Mouse (Mus musculus): ENCODE results near the gene Myd88. TPM values are rescaled to one million over a fixed set of nuclear protein-coding genes. Genes with fewer than 3 reads are reported as not detected.

The Myd88 gene
- polyA plus RNA-seq, 1 experiment from 2014 or later, result 30.9 TPM

GRCm38 (mm10) chr9:119334324-119334723, 6.9 kb downstream of the Myd88 start:
- Histone ChIP-seq H3K9me3 (ENCODE audit: low read length) (no peaks in the 10 kb centered on the region), H3K27me3 (ENCODE audit: insufficient read depth, low read length) (no peaks in the 10 kb centered on the region), H3K4me1 (ENCODE audit: insufficient read depth, low read length) (peaks cover 14% of the 10 kb centered on the region; the same call in 1 of the 2 replicates), H3K4me3 (ENCODE audit: low read length) (no peak overlapping the region), H3K4me2 (replicated peaks; ENCODE audit: low read depth, low read length) (no peak overlapping the region), H3K27ac (ENCODE audit: low read length) (peak overlapping the region; percentile 43; the same call in 1 of the 2 replicates), H3K36me3 (ENCODE audit: insufficient read depth, low read length) (no peaks in the 10 kb centered on the region), H3K9ac (replicated peaks; ENCODE audit: low read length) (0 out of 2 replicates have a peak overlapping the region, but pooled peaks have one; percentile 23)
- ATAC-seq (ENCODE audit: low FRiP score, low TSS enrichment), result peak; percentile 50; the same call in 1 of the 2 replicates
- 57% methylated on average over 10 of the region's 10 CpGs for WGBS

DNA sequence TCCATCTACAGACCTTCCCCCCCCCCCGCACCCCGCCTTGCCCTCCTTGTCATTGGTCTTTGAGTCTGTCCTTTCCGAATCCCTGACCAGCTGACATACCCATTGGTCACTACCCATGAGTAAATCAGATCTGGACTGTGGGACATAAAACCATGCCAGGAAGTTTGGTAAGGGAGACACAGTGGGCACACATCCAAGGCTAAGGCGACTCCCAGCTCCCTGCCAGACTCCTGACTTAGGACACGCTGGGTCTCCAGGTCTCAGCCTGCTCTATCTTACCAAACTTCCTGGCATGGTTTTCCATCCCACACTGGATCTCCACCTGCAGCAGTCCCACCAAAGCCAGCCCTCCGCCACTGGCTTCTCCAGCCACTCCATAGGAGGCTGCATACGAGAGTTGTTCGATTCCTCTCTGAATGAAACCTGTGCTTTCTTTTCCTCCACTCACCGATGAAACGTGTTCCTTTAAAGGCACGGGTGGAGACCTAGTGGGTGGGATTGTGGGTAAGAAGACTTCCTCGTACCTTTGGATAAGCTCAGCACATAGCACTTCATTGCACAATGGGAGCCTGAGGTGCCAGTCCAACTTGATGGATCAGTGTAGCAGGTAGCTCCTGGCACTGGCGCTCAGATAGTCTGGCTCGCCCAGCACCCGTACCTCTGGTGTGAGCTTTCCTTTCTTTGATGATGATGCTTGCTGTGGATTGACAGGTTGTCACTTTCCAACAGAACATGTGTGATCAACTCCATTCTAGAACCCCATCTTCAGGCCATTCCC, 10.8 kb downstream of the Myd88 start:
- H3K4me1 ChIP-seq (ENCODE audit: insufficient read depth, low read length), result peaks cover 12% of the 10 kb centered on the region; the same call in 1 of the 2 replicates
- no peak overlapping the region for H3K9ac ChIP-seq (replicated peaks; ENCODE audit: low read length)
- WGBS, result 91% methylated on average over 15 of the region's 15 CpGs
- H3K4me3 ChIP-seq (ENCODE audit: low read length), result no peak overlapping the region
- no peaks in the 10 kb centered on the region for H3K27me3 ChIP-seq (ENCODE audit: insufficient read depth, low read length)
- ATAC-seq (ENCODE audit: low FRiP score, low TSS enrichment), result no peak
- H3K27ac ChIP-seq (ENCODE audit: low read length), result no peak overlapping the region
- no peak overlapping the region for H3K4me2 ChIP-seq (replicated peaks; ENCODE audit: low read depth, low read length)
- H3K9me3 ChIP-seq (ENCODE audit: low read length), result no peaks in the 10 kb centered on the region
- no peaks in the 10 kb centered on the region for H3K36me3 ChIP-seq (ENCODE audit: insufficient read depth, low read length)

DNA sequence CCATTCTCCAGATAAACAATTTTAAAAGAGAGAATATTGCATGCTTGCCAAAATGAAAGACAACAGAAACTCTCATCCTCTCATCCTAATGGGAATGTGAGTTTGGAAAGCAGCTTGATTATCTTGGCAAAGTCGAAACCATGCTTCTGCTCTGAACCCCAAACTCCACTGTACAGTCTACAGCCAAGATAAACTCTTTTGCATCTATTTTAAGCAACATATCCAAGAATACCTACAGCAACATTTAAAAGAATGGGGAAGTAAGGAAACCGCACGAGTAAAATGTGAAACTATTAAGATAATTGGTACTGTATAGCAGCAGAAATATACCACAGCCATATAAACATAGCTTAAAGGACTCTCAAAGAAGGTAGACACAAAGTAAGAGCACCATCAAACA, 12.7 kb downstream of the Myd88 start:
- H3K9ac ChIP-seq (replicated peaks; ENCODE audit: low read length), result no peak overlapping the region
- H3K36me3 ChIP-seq (ENCODE audit: insufficient read depth, low read length), result no peaks in the 10 kb centered on the region
- no peaks in the 10 kb centered on the region for H3K27me3 ChIP-seq (ENCODE audit: insufficient read depth, low read length)
- whole genome bisulfite sequencing, result 65% methylated on average over 3 of the region's 3 CpGs
- no peaks in the 10 kb centered on the region for H3K9me3 ChIP-seq (ENCODE audit: low read length)
- peak overlapping the region; percentile 16; the same call in 1 of the 2 replicates for H3K27ac ChIP-seq (ENCODE audit: low read length)
- no peak for ATAC-seq (ENCODE audit: low FRiP score, low TSS enrichment)
- no peak overlapping the region for H3K4me2 ChIP-seq (replicated peaks; ENCODE audit: low read depth, low read length)
- no peak overlapping the region for H3K4me3 ChIP-seq (ENCODE audit: low read length)
- H3K4me1 ChIP-seq (ENCODE audit: insufficient read depth, low read length), result peaks cover 5% of the 10 kb centered on the region; the same call in 1 of the 2 replicates

DNA sequence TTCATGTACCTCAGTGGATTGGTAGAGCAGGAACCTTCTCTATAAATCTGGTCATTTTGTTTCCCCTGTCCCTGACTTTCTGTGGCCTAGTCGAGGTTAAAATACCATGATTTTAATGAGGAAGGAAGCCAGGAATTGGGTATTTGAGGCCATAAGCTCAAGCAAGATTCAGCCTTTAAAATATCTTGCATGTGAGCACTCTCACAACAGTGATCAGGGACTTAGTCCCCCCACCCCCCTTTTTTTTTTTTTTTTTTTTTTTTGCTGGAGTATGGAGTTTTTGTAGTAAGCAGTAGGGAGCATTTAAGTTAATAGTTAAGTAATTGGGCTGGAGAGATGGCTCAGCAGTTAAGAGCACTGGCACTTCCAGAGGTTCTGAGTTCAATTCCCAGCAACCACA, 17.1 kb downstream of the Myd88 start:
- Histone ChIP-seq H3K27ac (ENCODE audit: low read length) (no peak overlapping the region), H3K9me3 (ENCODE audit: low read length) (no peaks in the 10 kb centered on the region), H3K4me1 (ENCODE audit: insufficient read depth, low read length) (peaks cover 17% of the 10 kb centered on the region), H3K9ac (replicated peaks; ENCODE audit: low read length) (no peak overlapping the region), H3K4me3 (ENCODE audit: low read length) (no peak overlapping the region), H3K36me3 (ENCODE audit: insufficient read depth, low read length) (no peaks in the 10 kb centered on the region), H3K4me2 (replicated peaks; ENCODE audit: low read depth, low read length) (no peak overlapping the region), H3K27me3 (ENCODE audit: insufficient read depth, low read length) (no peaks in the 10 kb centered on the region)
- 59% methylated on average over 1 of the region's 1 CpGs for WGBS
- no peak for ATAC-seq (ENCODE audit: low FRiP score, low TSS enrichment)

DNA sequence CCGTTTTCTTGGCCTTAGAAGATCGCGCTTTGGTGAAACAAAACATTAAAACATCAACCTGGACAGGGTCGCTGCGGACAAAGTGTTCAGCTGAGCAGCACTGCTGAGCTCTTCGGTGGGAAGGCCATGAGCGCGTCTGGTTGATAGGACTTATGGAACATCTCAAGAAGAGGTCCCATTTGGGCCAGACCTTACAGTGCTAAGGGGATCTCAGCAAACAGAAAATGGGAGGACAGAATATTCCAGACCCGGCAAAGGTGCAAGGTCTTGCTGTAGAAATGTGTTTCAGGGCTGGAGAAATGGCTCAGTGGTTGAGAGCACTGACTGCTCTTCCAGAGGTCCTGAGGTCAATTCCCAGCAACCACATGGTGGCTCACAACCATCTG, 18.0 kb downstream of the Myd88 start:
- Histone ChIP-seq H3K27ac (ENCODE audit: low read length) (peak overlapping the region; percentile 92), H3K27me3 (ENCODE audit: insufficient read depth, low read length) (no peaks in the 10 kb centered on the region), H3K36me3 (ENCODE audit: insufficient read depth, low read length) (no peaks in the 10 kb centered on the region), H3K4me1 (ENCODE audit: insufficient read depth, low read length) (peaks cover 17% of the 10 kb centered on the region), H3K4me3 (ENCODE audit: low read length) (peak overlapping the region; percentile 88), H3K4me2 (replicated peaks; ENCODE audit: low read depth, low read length) (peak overlapping the region; percentile 69), H3K9ac (replicated peaks; ENCODE audit: low read length) (peak overlapping the region; percentile 72), H3K9me3 (ENCODE audit: low read length) (no peaks in the 10 kb centered on the region)
- no peak for ATAC-seq (ENCODE audit: low FRiP score, low TSS enrichment)
- 5% methylated on average over 9 of the region's 9 CpGs for WGBS

- peak; percentile 98 for ATAC-seq (ENCODE audit: low FRiP score, low TSS enrichment)
- Histone ChIP-seq H3K9ac (replicated peaks; ENCODE audit: low read length) (peak within 1 kb of the TSS; percentile 89), H3K4me3 (ENCODE audit: low read length) (peak within 1 kb of the TSS; percentile 88), H3K4me1 (ENCODE audit: insufficient read depth, low read length) (peaks cover 17% of the 10 kb centered on the region), H3K27ac (ENCODE audit: low read length) (peak within 1 kb of the TSS; percentile 92), H3K4me2 (replicated peaks; ENCODE audit: low read depth, low read length) (peak within 1 kb of the TSS; percentile 89), H3K9me3 (ENCODE audit: low read length) (no peaks in the 10 kb centered on the region), H3K36me3 (ENCODE audit: insufficient read depth, low read length) (0 out of 2 replicates have a peak, but pooled peaks cover 2% of the 10 kb centered on the region), H3K27me3 (ENCODE audit: insufficient read depth, low read length) (no peaks in the 10 kb centered on the region)
- under 1% methylated on average over 67 of the region's 76 CpGs for WGBS
Observed at GRCm38 (mm10) chr9:119322289-119323259, 18.6 kb downstream of the Myd88 start, which contains the start of gene Oxsr1. TSS of gene Oxsr1 (minus strand) at chr9:119322427.

DNA sequence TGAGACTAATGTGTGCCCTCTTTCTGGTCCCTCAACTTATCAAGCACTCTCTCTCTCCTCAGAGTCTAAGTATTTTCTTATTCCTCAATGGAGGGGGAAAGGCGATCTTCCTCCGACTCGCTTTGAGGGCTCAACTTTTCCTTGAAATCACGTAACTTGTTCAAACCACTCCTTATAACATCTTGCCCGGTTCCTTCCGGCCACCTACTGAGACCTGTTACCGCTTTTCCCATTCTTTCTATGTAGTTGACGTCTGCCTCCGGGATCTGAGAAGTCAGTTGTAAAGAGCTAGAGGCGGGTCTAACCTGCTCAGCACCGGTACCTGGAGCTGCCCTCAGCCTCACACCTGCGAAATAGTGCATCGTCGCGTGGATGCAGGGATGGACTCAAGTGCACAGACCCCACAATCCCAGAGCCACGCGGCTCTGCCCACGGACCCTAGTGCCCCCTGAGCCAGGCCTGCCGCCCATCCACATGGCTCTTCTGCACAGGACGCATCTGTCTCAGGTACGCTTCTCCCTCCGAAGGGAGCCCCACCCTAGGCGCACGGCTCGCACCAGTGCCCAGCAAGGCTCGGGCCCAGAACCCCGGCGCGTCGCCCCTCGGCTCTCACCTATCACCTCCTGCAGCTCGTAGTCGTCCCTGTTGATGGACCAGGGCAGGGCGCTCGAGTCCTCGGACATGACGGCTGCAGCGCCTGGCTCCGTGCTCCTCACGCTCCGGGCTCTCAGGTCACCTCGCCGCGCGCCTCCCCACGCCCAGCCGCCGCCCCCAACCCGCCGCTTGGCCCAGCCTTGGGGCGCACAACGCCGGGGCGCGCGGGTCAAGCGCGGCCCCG, 19.6 kb downstream of the Myd88 start:
- peak; percentile 57 for ATAC-seq (ENCODE audit: low FRiP score, low TSS enrichment)

GRCm38 (mm10) chr9:119320946-119321345, 20.3 kb downstream of the Myd88 start:
- Histone ChIP-seq H3K27me3 (ENCODE audit: insufficient read depth, low read length) (no peaks in the 10 kb centered on the region), H3K27ac (ENCODE audit: low read length) (no peak overlapping the region), H3K9ac (replicated peaks; ENCODE audit: low read length) (peak overlapping the region; percentile 89), H3K4me1 (ENCODE audit: insufficient read depth, low read length) (peaks cover 15% of the 10 kb centered on the region), H3K4me2 (replicated peaks; ENCODE audit: low read depth, low read length) (peak overlapping the region; percentile 89), H3K4me3 (ENCODE audit: low read length) (peak overlapping the region; percentile 88), H3K9me3 (ENCODE audit: low read length) (no peaks in the 10 kb centered on the region), H3K36me3 (ENCODE audit: insufficient read depth, low read length) (0 out of 2 replicates have a peak, but pooled peaks cover 2% of the 10 kb centered on the region)
- WGBS, result 10% methylated on average over 7 of the region's 7 CpGs
- no peak for ATAC-seq (ENCODE audit: low FRiP score, low TSS enrichment)

More for the DNA sequence above, 19.6 kb downstream of the Myd88 start:
- peak overlapping the region; percentile 91 for H3K27ac ChIP-seq (ENCODE audit: low read length)
- WGBS, result under 1% methylated on average over 52 of the region's 59 CpGs
- peaks cover 17% of the 10 kb centered on the region for H3K4me1 ChIP-seq (ENCODE audit: insufficient read depth, low read length)
- H3K4me3 ChIP-seq (ENCODE audit: low read length), result peak overlapping the region; percentile 88
- H3K4me2 ChIP-seq (replicated peaks; ENCODE audit: low read depth, low read length), result peak overlapping the region; percentile 89
- no peaks in the 10 kb centered on the region for H3K27me3 ChIP-seq (ENCODE audit: insufficient read depth, low read length)
- peak overlapping the region; percentile 89 for H3K9ac ChIP-seq (replicated peaks; ENCODE audit: low read length)
- H3K36me3 ChIP-seq (ENCODE audit: insufficient read depth, low read length), result 0 out of 2 replicates have a peak, but pooled peaks cover 2% of the 10 kb centered on the region
- no peaks in the 10 kb centered on the region for H3K9me3 ChIP-seq (ENCODE audit: low read length)

DNA sequence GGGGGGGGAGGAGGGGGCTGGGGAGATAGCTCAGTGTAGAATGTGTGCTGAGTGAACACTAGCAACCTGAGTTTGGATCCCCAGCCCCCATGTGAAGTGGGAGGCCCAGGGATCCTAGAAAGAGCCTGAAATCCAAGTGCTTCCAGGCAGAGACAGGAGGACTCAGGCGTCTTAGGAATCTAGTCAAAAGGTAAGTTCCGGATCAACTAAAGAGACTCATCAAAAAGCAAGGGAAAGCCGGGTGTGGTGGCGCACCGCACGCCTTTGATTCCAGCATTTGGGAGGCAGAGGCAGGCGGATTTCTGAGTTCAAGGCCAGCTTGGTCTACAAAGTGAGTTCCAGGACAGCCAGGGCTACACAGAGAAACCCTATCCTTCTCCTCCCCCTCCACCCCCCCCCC, 20.8 kb downstream of the Myd88 start:
- 0 out of 2 replicates have a peak, but pooled peaks cover 2% of the 10 kb centered on the region for H3K36me3 ChIP-seq (ENCODE audit: insufficient read depth, low read length)
- peak overlapping the region; percentile 89 for H3K4me2 ChIP-seq (replicated peaks; ENCODE audit: low read depth, low read length)
- WGBS, result 85% methylated on average over 7 of the region's 7 CpGs
- peaks cover 15% of the 10 kb centered on the region for H3K4me1 ChIP-seq (ENCODE audit: insufficient read depth, low read length)
- no peaks in the 10 kb centered on the region for H3K27me3 ChIP-seq (ENCODE audit: insufficient read depth, low read length)
- ATAC-seq (ENCODE audit: low FRiP score, low TSS enrichment), result no peak
- peak overlapping the region; percentile 88; the same call in 1 of the 2 replicates for H3K4me3 ChIP-seq (ENCODE audit: low read length)
- no peak overlapping the region for H3K9ac ChIP-seq (replicated peaks; ENCODE audit: low read length)
- no peaks in the 10 kb centered on the region for H3K9me3 ChIP-seq (ENCODE audit: low read length)
- H3K27ac ChIP-seq (ENCODE audit: low read length), result no peak overlapping the region
